Mouse (Mus musculus): ENCODE measurements around the gene Rpl28.

- TF ChIP-seq E2F4 (IDR thresholded peaks at IDR 0.05; ENCODE audit: insufficient read depth) (no peak), MYOD1 (IDR thresholded peaks at IDR 0.05; ENCODE audit: control insufficient read depth in 1 of 3, insufficient read length in 2 of 3, low read depth in 2 of 3) (no peak)
These were observed 29.7 kb downstream of the Rpl28 start for GRCm38 (mm10) chr7:4822162-4822907.
